Mouse (Mus musculus) small intestine, adult 2 months (tissue): ENCODE data around the gene Ppfibp1. TPM values are rescaled to one million over a fixed set of nuclear protein-coding genes. Genes with fewer than 3 reads are reported as not detected.

Source experiments
- H3K27ac ChIP-seq: fragments of 200-500 bp; 2 replicates; pipeline ENCODE4 v1.5.1; 2012; ENCODE audit warnings: low read depth, low read length, control low read depth, inconsistent platforms; ENCODE audit not compliant: insufficient read depth
- H3K27me3 ChIP-seq: fragments of 200-500 bp; 2 replicates; pipeline ENCODE4 v1.6.1; 2012; ENCODE audit warnings: mild to moderate bottlenecking, moderate library complexity, low read length, inconsistent platforms; ENCODE audit not compliant: control insufficient read depth, insufficient read depth
- H3K36me3 ChIP-seq: fragments of 200-500 bp; 2 replicates; pipeline ENCODE4 v1.6.1; 2012; ENCODE audit warnings: mild to moderate bottlenecking, low read length, control low read depth, inconsistent platforms; ENCODE audit not compliant: control insufficient read depth, insufficient read depth
- H3K4me1 ChIP-seq: fragments of 200-500 bp; 2 replicates; pipeline ENCODE4 v1.6.1; 2012; ENCODE audit warnings: low read length, inconsistent platforms, mixed read lengths; ENCODE audit not compliant: control insufficient read depth, insufficient read depth, insufficient read length
- H3K4me3 ChIP-seq: fragments of 200-500 bp; 2 replicates; pipeline ENCODE4 v1.5.1; 2012; ENCODE audit warnings: low read depth, mild to moderate bottlenecking, control low read depth, inconsistent platforms, low read length, moderate library complexity
- CTCF ChIP-seq: fragments of 200-500 bp; IDR thresholded peaks from 2 replicates; pipeline ENCODE4 v1.5.1; 2012; ENCODE audit warnings: low read depth, mild to moderate bottlenecking, control low read depth, inconsistent platforms, low read length, moderate library complexity, mixed read lengths; ENCODE audit not compliant: insufficient replicate concordance, insufficient read length; ENCODE audit errors: extremely low read depth
- POLR2A ChIP-seq: fragments of 200-500 bp; IDR thresholded peaks from 2 replicates; pipeline ENCODE4 v1.6.1; 2012; ENCODE audit warnings: low read depth, mild to moderate bottlenecking, control low read depth, inconsistent platforms, low read length, moderate library complexity
- WGBS: fragments of 180-500 bp; shearing (Covaris S2); methylation state at CpG from one replicate; pipeline ENCODE4 v1.1.7; 2018; 5-methylcytosine and 5-hydroxymethylcytosine counted together
- polyA plus RNA-seq: library from polyadenylated mRNA; depleted of rRNA; stranded (reverse); fragments of >200 nt; gene quantifications from 2 replicates; pipeline ENCODE4 v1.2.3, GENCODE M21; 2012

Ppfibp1 gene
- polyA plus RNA-seq, 1 experiment: 3.3 TPM

DNA sequence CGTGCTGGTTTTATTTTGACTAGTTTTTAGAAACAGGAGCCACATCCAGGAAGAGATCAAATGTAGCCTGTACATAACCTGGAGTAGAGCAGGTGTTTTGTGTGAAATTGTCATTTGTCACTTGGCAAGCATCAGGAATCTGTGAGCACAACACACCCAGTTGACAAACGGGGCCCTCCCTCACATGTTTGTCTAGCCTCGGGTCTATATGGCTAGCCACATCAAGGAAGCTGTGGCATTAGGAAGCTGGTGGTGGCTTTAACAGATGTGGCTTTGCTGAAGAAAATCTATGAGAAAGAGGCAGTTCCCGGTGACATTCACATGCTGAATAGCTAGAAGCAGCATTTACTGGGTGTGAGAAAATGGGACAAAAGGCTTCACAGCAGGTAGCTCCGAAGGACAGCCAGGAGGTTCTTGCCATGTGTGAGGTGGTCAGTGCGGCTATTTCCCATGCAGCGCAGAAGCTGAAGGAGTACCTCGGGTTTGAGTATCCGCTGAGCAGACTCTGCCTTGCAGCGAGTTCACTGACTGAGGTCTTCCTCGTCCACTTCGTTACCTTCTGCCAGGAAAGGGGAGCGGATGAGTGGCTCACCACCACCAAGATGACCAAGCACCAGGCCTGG, 144.1 kb downstream of the Ppfibp1 start, which contains the start of gene Rep15:
Rep15 (plus strand) TSS at position 282 of the 623 bp plus-strand sequence.
- H3K36me3 ChIP-seq: peaks cover 14% of the 10 kb centered on the region
- TF ChIP-seq POLR2A (no peak), CTCF (no peak)
- peak within 1 kb of the TSS; percentile 37 for H3K4me3 ChIP-seq
- peak within 1 kb of the TSS; percentile 5; the same call in 1 of the 2 replicates for H3K27ac ChIP-seq
- no peaks in the 10 kb centered on the region for H3K4me1 ChIP-seq
- no peaks in the 10 kb centered on the region for H3K27me3 ChIP-seq
- 70% methylated on average over 13 of the region's 13 CpGs for WGBS

- Histone ChIP-seq H3K36me3 (peaks cover 9% of the 10 kb centered on the region), H3K27me3 (no peaks in the 10 kb centered on the region), H3K4me3 (peak within 1 kb of the TSS; percentile 78), H3K27ac (peak within 1 kb of the TSS; percentile 56), H3K4me1 (peaks cover 6% of the 10 kb centered on the region; the same call in 1 of the 2 replicates)
- WGBS: 2% methylated on average over 66 of the region's 66 CpGs
- TF ChIP-seq POLR2A (peak; percentile 88), CTCF (no peak)
Observed at GRCm38 (mm10) chr6:147042291-147043290, 154.3 kb downstream of the Ppfibp1 start, which contains the start of gene Mrps35. Gene Mrps35, plus strand, starts transcription at chr6:147042764.

GRCm38 (mm10) chr6:147043633-147044032, 155.3 kb downstream of the Ppfibp1 start:
- WGBS: 23% methylated on average over 7 of the region's 7 CpGs
- no peak overlapping the region for H3K27ac ChIP-seq
- H3K36me3 ChIP-seq: peaks cover 17% of the 10 kb centered on the region
- peak overlapping the region; percentile 31; the same call in 1 of the 2 replicates for H3K4me3 ChIP-seq
- no peaks in the 10 kb centered on the region for H3K27me3 ChIP-seq
- no peak for TF ChIP-seq POLR2A
- TF ChIP-seq CTCF: no peak
- H3K4me1 ChIP-seq: peaks cover 6% of the 10 kb centered on the region; the same call in 1 of the 2 replicates

- WGBS: 94% methylated on average over 13 of the region's 13 CpGs
- Histone ChIP-seq H3K4me3 (no peak overlapping the region), H3K4me1 (no peaks in the 10 kb centered on the region), H3K27me3 (no peaks in the 10 kb centered on the region), H3K36me3 (peaks cover 46% of the 10 kb centered on the region), H3K27ac (no peak overlapping the region)
- TF ChIP-seq CTCF: no peak
- no peak for TF ChIP-seq POLR2A
Observed at GRCm38 (mm10) chr6:147049239-147049805, 161.0 kb downstream of the Ppfibp1 start.

- TF ChIP-seq CTCF (no peak), POLR2A (no peak)
- WGBS: 92% methylated on average over 8 of the region's 8 CpGs
- Histone ChIP-seq H3K27ac (no peak overlapping the region), H3K27me3 (no peaks in the 10 kb centered on the region), H3K4me3 (no peak overlapping the region), H3K4me1 (no peaks in the 10 kb centered on the region), H3K36me3 (peaks cover 57% of the 10 kb centered on the region)
Observed at GRCm38 (mm10) chr6:147051666-147052065, 163.4 kb downstream of the Ppfibp1 start.

- Histone ChIP-seq H3K4me1 (no peaks in the 10 kb centered on the region), H3K27ac (no peak overlapping the region), H3K36me3 (peaks cover 61% of the 10 kb centered on the region), H3K27me3 (no peaks in the 10 kb centered on the region), H3K4me3 (no peak overlapping the region)
- TF ChIP-seq CTCF (no peak), POLR2A (no peak)
- 92% methylated on average over 9 of the region's 9 CpGs for WGBS
Observed at GRCm38 (mm10) chr6:147052440-147052839, 164.2 kb downstream of the Ppfibp1 start.
